Mouse (Mus musculus): Measurements from ENCODE around the gene Pole2. TPM values are rescaled to one million over a fixed set of nuclear protein-coding genes. Genes with fewer than 3 reads are reported as not detected.

Gene Pole2
- polyA plus RNA-seq (2015; fragmentation: Nextera tagmentation; extraction: Ambion mirVana), result 20.3 and 21.4 TPM in 2 replicates

DNA sequence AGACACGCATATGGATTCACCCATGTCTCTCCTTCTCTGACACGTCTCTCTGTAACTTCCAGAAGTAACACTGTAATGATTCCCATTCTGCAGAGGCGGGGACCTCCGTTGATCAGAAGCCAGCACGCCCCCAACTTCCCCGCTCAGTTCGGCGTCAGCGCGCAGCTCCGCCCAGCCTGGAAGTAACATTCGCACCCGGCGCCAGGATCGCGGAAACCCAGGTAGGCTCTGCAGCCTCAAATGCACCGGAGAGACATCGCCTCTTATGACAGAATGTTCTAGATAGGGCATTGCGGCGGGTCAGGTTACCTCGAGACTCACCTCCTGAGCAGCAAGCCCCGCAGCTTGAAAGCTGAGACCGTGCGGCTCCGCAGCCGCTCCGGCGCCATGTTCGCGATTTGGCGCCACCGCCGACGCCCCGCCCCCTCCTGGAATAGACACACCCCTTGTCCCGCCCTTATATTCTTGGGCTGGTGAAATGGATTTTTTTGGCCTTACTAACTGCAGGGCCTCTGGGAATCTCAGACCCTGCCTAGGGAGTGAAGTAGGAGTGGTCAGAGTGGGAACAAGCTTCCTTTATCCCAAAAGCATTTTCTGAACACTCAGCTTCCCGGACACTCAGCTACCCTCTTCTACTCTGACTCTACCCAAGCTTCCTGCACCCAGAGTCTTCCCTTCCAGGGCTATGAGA, at the start of gene Pole2:
Pole2 (minus strand) TSS at position 420 of the 691 bp plus-strand sequence.
- peak within 1 kb of the TSS; percentile 80 for H3K4me3 ChIP-seq (replicated peaks)
- no peaks in the 10 kb centered on the region for H3K27me3 ChIP-seq
- WGBS (ENCODE audit: insufficient replicate concordance), result under 1% methylated on average over 37 of the region's 37 CpGs
- peak within 1 kb of the TSS; percentile 76 for H3K27ac ChIP-seq (replicated peaks)
- peak within 1 kb of the TSS; percentile 64 for H3K9ac ChIP-seq
- peak within 1 kb of the TSS; percentile 72 for H3K4me2 ChIP-seq
- no peaks in the 10 kb centered on the region for H3K9me3 ChIP-seq (replicated peaks)
- H3K36me3 ChIP-seq (replicated peaks), result peaks cover 31% of the 10 kb centered on the region
- H3K4me1 ChIP-seq (replicated peaks), result peaks cover 31% of the 10 kb centered on the region
- peak; percentile 96 for ATAC-seq (ENCODE audit: insufficient read depth)

DNA sequence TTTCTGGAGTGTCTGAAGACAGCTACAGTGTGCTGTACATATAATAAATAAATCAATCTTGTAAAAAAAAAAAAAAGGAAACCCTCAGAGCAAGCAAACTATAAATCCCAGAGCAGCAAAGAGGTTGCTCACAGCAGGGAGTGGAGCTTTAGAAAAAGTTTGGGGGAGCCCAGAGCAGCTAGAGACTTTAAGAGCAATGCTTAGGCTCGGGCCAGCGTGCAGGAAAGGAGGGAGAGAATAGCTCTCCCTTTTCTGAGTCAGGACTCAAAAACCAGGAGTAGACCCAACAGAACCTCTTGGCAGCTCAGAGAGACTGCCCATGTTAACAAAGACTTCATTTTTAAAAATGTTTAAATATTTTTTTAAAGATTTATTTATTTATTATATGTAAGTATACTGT, 41.0 kb upstream of the Pole2 start:
- no peaks in the 10 kb centered on the region for H3K27me3 ChIP-seq
- H3K27ac ChIP-seq (replicated peaks), result no peak overlapping the region
- WGBS (ENCODE audit: insufficient replicate concordance), result 82% methylated on average over 2 of the region's 2 CpGs
- H3K9me3 ChIP-seq (replicated peaks), result no peaks in the 10 kb centered on the region
- H3K9ac ChIP-seq, result no peak overlapping the region
- H3K4me1 ChIP-seq (replicated peaks), result no peaks in the 10 kb centered on the region
- no peak for ATAC-seq (ENCODE audit: insufficient read depth)
- H3K4me3 ChIP-seq (replicated peaks), result no peak overlapping the region
- H3K4me2 ChIP-seq, result no peak overlapping the region
- no peaks in the 10 kb centered on the region for H3K36me3 ChIP-seq (replicated peaks)

DNA sequence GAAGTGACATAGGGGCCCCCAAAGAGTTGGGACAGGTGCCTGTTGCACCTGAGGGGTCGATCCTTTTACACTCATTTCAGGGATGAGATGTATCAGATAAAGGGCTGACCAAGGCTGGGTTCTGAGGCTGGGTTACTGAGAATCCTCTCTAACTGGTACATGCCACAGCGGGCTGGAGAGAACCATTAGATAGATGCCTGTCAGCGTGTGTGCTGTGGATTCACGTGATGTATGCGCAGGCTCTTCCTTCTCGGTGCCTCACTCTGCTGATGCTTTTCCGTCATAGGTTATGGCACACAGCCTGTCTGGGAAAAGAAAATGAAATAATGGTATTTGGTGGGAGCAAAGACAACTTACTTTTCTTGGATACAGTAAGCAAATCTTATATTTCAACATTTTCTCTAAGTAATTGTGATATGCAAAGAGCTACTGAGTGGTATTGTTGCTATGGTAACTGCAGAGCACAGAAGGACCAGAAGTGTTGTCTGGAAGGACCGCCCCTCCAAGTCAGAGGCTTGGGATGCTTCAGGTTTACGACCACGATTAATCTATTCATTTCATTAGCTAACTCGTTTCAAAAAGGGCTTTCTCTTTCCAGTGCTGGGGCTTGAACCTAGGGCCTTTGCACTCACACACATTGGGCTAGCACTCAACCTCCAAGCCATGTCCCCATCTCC, 40.1 kb upstream of the Pole2 start:
- no peak overlapping the region for H3K4me3 ChIP-seq (replicated peaks)
- no peaks in the 10 kb centered on the region for H3K4me1 ChIP-seq (replicated peaks)
- no peaks in the 10 kb centered on the region for H3K36me3 ChIP-seq (replicated peaks)
- no peak for ATAC-seq (ENCODE audit: insufficient read depth)
- H3K27ac ChIP-seq (replicated peaks), result no peak overlapping the region
- 76% methylated on average over 11 of the region's 11 CpGs for WGBS (ENCODE audit: insufficient replicate concordance)
- no peak overlapping the region for H3K9ac ChIP-seq
- H3K9me3 ChIP-seq (replicated peaks), result no peaks in the 10 kb centered on the region
- H3K4me2 ChIP-seq, result no peak overlapping the region
- no peaks in the 10 kb centered on the region for H3K27me3 ChIP-seq

DNA sequence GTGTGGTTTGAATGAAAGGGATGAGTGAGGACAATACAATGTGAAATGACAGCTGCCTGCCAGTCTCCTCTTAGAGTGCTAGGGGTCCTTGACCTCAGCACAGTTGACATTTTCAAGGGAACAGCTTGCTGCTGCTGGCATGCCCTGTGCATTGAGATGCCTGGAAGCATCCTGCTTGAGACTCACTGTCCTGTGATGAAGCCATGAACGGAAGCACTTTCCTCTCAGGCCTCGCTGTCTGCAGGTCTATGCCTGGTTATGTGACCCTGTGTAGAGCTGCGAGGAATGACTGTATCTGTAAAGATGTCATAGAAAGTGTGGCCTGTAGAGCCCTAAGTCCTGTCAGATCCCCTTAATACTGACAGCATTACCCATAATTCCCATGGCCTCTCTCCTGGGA, 37.0 kb upstream of the Pole2 start:
- no peak for ATAC-seq (ENCODE audit: insufficient read depth)
- no peak overlapping the region for H3K27ac ChIP-seq (replicated peaks)
- 78% methylated on average over 3 of the region's 3 CpGs for WGBS (ENCODE audit: insufficient replicate concordance)
- no peak overlapping the region for H3K9ac ChIP-seq
- no peaks in the 10 kb centered on the region for H3K36me3 ChIP-seq (replicated peaks)
- H3K27me3 ChIP-seq, result no peaks in the 10 kb centered on the region
- no peaks in the 10 kb centered on the region for H3K4me1 ChIP-seq (replicated peaks)
- no peaks in the 10 kb centered on the region for H3K9me3 ChIP-seq (replicated peaks)
- no peak overlapping the region for H3K4me3 ChIP-seq (replicated peaks)
- no peak overlapping the region for H3K4me2 ChIP-seq

DNA sequence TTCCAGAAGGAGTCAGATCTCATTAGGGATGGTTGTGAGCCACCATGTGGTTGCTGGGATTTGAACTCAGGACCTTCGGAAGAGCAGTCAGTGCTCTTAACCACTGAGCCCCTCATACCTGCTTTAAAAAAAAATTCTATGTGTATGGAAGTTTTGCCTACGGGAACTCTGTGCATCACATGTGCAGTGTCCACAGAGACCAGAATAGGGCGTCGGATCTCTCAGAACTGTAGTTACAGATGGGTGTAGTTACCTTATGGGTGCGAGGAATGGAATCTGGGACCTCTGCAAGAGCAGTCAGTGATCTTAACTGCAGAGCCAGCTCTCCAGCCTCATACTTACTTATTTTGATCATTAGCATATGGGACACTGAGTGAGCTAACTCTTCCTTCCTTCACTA, 34.3 kb upstream of the Pole2 start:
- no peak for ATAC-seq (ENCODE audit: insufficient read depth)
- 79% methylated on average over 5 of the region's 5 CpGs for WGBS (ENCODE audit: insufficient replicate concordance)

DNA sequence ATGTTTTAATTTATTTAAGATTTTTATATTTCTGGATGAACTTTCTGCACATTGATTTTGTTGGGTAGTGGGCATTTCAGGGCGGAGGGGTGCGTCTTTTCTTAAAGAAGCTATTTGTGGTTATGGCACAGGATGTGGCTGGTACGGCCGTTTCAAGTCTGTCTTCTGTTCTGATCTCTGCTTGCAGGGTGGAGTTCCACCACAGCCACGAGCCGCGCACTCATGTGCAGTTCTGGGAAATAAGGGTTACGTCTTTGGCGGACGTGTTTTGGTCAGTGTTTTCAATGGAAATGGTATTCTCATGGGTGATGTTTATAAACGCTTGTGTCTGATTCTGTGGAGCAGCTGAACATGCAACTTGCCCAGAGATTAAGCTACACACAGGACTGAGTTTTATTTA, 29.8 kb upstream of the Pole2 start:
- H3K4me1 ChIP-seq (replicated peaks), result peaks cover 9% of the 10 kb centered on the region; the same call in 1 of the 2 replicates
- no peaks in the 10 kb centered on the region for H3K9me3 ChIP-seq (replicated peaks)
- no peak overlapping the region for H3K27ac ChIP-seq (replicated peaks)
- peak overlapping the region; percentile 33 for H3K4me2 ChIP-seq
- no peaks in the 10 kb centered on the region for H3K36me3 ChIP-seq (replicated peaks)
- 20% methylated on average over 11 of the region's 11 CpGs for WGBS (ENCODE audit: insufficient replicate concordance)
- H3K9ac ChIP-seq, result no peak overlapping the region
- no peaks in the 10 kb centered on the region for H3K27me3 ChIP-seq
- no peak overlapping the region for H3K4me3 ChIP-seq (replicated peaks)
- no peak for ATAC-seq (ENCODE audit: insufficient read depth)

More for the DNA sequence above, 34.3 kb upstream of the Pole2 start:
- no peaks in the 10 kb centered on the region for H3K36me3 ChIP-seq (replicated peaks)
- H3K4me1 ChIP-seq (replicated peaks), result peaks cover 9% of the 10 kb centered on the region; the same call in 1 of the 2 replicates
- no peak overlapping the region for H3K9ac ChIP-seq
- no peaks in the 10 kb centered on the region for H3K27me3 ChIP-seq
- H3K4me3 ChIP-seq (replicated peaks), result no peak overlapping the region
- no peaks in the 10 kb centered on the region for H3K9me3 ChIP-seq (replicated peaks)
- no peak overlapping the region for H3K27ac ChIP-seq (replicated peaks)
- no peak overlapping the region for H3K4me2 ChIP-seq

DNA sequence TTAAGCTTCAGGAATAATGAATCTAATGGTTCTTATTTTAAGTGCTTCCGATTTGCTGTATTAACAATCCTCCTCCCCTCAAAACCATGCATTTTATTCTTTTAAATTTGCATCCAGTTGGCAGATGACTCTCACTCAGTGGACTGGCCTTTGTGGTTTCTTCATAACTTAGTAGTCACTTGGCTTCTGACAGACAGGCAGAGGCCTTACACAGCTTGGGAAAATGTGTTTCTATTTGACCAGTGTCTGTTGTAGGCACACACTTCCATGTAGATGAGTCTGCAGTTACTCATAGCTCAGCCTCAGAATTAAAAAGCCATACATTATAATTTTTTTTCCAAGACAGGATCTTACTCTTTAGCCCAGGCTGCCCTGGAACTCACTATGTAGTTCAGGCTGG, 25.8 kb upstream of the Pole2 start:
- H3K27me3 ChIP-seq, result no peaks in the 10 kb centered on the region
- H3K4me2 ChIP-seq, result no peak overlapping the region
- no peak for ATAC-seq (ENCODE audit: insufficient read depth)
- no peak overlapping the region for H3K4me3 ChIP-seq (replicated peaks)
- no peak overlapping the region for H3K9ac ChIP-seq
- H3K9me3 ChIP-seq (replicated peaks), result no peaks in the 10 kb centered on the region
- H3K36me3 ChIP-seq (replicated peaks), result no peaks in the 10 kb centered on the region
- 78% methylated on average over 1 of the region's 1 CpGs for WGBS (ENCODE audit: insufficient replicate concordance)
- H3K4me1 ChIP-seq (replicated peaks), result peaks cover 16% of the 10 kb centered on the region
- no peak overlapping the region for H3K27ac ChIP-seq (replicated peaks)

DNA sequence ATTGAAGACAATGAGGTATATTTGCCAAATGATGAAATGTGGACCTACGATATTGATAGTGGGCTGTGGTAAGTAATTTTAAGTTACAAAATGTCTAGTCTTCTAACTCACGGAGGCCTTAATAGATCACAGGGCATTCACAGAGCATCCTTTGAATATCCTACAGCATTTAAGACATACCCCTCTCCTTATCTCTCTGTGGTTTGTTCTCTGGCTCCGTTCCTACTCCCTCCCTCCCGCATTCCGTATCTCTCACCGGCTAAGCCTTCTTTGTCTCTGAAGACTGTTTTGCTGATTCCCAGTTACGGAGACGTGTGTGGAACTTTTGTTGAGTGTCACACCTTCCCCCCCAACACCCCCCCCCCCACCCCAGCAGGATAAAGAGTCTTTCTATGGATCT, 22.8 kb upstream of the Pole2 start:
- peak overlapping the region; percentile 16; the same call in 1 of the 2 replicates for H3K4me2 ChIP-seq
- no peaks in the 10 kb centered on the region for H3K36me3 ChIP-seq (replicated peaks)
- peaks cover 7% of the 10 kb centered on the region for H3K4me1 ChIP-seq (replicated peaks)
- H3K4me3 ChIP-seq (replicated peaks), result no peak overlapping the region
- no peak overlapping the region for H3K9ac ChIP-seq
- 32% methylated on average over 8 of the region's 8 CpGs for WGBS (ENCODE audit: insufficient replicate concordance)
- H3K27me3 ChIP-seq, result no peaks in the 10 kb centered on the region
- H3K9me3 ChIP-seq (replicated peaks), result no peaks in the 10 kb centered on the region
- ATAC-seq (ENCODE audit: insufficient read depth), result no peak
- H3K27ac ChIP-seq (replicated peaks), result no peak overlapping the region

DNA sequence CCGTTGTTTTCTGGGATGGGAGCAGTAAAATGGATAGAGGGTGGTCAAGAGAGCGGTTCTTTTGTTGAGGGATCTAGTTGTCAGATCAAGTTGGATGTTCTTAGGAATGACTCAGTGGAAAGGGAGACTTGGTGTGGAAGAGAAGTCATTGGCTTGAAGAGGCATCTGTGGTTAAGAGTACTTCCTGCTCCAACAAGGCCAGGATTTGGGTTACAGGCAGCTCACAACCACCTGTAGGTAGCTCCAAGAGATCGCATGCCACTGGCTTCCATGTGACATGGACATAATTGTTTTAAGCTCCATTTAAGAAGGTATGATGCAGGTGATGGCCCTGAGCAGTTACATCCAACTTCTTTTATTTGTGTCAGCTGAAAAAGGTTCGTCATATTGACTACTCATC, 21.8 kb upstream of the Pole2 start:
- Histone ChIP-seq H3K9me3 (replicated peaks) (no peaks in the 10 kb centered on the region), H3K27ac (replicated peaks) (no peak overlapping the region), H3K4me3 (replicated peaks) (no peak overlapping the region), H3K27me3 (no peaks in the 10 kb centered on the region), H3K4me1 (replicated peaks) (peaks cover 7% of the 10 kb centered on the region), H3K4me2 (no peak overlapping the region), H3K9ac (no peak overlapping the region), H3K36me3 (replicated peaks) (no peaks in the 10 kb centered on the region)
- ATAC-seq (ENCODE audit: insufficient read depth), result no peak
- 78% methylated on average over 4 of the region's 4 CpGs for WGBS (ENCODE audit: insufficient replicate concordance)

DNA sequence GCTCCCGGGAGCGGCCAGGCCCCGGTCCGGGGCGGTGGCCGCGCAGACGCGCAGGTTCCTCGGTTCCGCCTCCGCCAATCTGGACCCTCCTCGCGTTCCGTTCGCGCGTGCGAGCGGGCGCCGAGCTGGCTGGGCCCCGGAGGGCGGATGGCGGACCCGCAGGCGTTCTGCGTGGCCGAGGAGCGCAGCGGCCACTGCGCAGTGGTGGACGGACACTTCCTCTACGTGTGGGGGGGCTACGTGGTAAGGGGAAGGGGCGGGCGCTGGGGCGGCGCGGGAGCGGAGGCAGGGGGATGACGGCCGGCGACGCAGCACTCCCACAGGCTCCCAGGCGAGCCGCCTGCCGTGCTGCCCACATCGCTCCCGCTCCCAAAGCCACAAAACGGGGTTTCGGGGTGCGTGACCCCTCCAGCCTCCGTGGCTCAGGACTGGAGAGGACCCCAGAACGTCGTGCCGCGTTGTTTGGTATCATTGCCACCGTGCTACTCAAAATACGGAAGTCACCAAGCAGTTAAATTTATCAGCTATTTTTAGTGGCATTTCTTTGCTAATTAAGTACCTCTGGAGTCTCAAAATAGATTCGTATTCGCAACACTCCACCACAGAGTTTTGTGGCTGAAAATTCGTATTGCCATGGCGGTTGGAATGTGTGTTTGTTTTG, 13.9 kb upstream of the Pole2 start:
- Histone ChIP-seq H3K4me1 (replicated peaks) (peaks cover 20% of the 10 kb centered on the region), H3K4me3 (replicated peaks) (peak overlapping the region; percentile 72), H3K27ac (replicated peaks) (peak overlapping the region; percentile 45; the same call in 1 of the 2 replicates), H3K36me3 (replicated peaks) (no peaks in the 10 kb centered on the region), H3K9me3 (replicated peaks) (no peaks in the 10 kb centered on the region), H3K9ac (peak overlapping the region; percentile 69), H3K27me3 (peaks cover 18% of the 10 kb centered on the region; the same call in 1 of the 2 replicates), H3K4me2 (peak overlapping the region; percentile 98)
- WGBS (ENCODE audit: insufficient replicate concordance), result under 1% methylated on average over 64 of the region's 64 CpGs
- peak; percentile 81 for ATAC-seq (ENCODE audit: insufficient read depth)

DNA sequence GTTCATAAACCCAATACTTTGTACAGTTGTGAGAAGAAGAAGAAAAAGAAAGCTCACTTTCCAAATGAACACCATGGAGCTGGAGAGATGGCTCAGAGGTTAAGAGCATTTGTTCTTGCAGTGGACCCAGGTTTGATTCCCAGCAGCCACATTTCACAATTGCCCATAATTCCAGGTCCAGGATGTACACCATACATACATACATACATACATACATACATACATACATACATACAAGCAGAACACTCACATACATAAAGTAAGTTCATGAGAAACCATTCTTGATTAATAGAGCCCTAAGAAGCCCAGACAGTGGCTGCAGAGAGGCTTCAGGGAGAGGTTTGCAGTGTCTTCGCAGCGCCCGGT, 13.4 kb upstream of the Pole2 start:
- WGBS (ENCODE audit: insufficient replicate concordance), result 0% methylated on average over 3 of the region's 3 CpGs
- H3K9me3 ChIP-seq (replicated peaks), result no peaks in the 10 kb centered on the region
- ATAC-seq (ENCODE audit: insufficient read depth), result no peak; the same call in 1 of the 2 replicates

More for the DNA sequence above, 13.4 kb upstream of the Pole2 start:
- peak overlapping the region; percentile 72 for H3K4me3 ChIP-seq (replicated peaks)
- peak overlapping the region; percentile 69 for H3K9ac ChIP-seq
- H3K27ac ChIP-seq (replicated peaks), result 0 out of 2 replicates have a peak overlapping the region, but pooled peaks have one; percentile 45
- peak overlapping the region; percentile 98 for H3K4me2 ChIP-seq
- peaks cover 20% of the 10 kb centered on the region for H3K4me1 ChIP-seq (replicated peaks)
- H3K27me3 ChIP-seq, result peaks cover 18% of the 10 kb centered on the region; the same call in 1 of the 2 replicates
- H3K36me3 ChIP-seq (replicated peaks), result no peaks in the 10 kb centered on the region

Measured in liver, embryonic 15.5 days (tissue).